Mouse (Mus musculus): ENCODE measurements around the gene Lin9.
A peak's percentile ranks its signal among the peaks of the same experiment; 100 is the strongest.

The Lin9 gene

GRCm38 (mm10) chr1:180707813-180708212 is 66.9 kb downstream of the Lin9 start:
- no peak for DNase-seq

DNA sequence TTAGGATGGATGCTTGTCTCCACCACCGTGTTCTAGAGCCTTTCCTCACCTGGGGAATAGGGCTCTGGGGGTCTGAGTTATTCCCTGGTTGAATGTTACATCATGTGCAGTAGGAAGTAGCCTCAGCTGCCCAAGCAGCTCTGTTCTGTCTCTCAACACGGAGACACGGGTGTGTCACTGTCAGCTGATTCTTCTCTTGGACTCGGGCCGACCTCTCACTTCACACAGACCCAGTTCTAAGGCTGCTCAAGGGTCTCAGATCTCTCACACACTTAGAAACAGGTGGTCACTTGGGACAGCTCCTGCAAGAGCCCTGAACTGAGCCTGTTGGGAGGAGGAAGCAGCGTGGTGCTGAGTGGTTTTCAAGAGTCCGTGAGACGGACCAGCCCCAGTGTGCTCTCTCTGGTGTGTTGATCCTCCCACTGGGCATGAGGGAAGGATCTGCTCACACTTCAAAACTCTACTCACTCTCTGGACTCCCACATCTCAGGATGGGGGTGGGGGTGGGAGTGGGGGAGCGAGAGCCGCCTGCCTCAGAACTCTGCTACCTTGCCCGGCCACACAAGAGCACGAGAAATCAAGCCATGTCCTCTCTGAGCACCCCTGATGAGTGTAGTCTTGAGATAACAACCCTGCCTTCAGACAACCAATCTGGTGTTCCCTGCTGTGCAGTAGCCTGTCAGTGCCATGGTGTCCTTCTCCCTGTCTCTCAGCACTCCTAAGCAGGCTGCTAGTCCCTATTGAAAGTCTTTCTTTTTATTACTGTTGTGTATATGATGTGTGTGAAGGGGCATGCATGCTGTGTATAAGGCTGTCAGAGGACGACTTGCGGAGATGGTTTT is 68.2 kb downstream of the Lin9 start:
- DNase-seq, result no peak

- no peak for DNase-seq
Observed at GRCm38 (mm10) chr1:180718756-180719155, 77.8 kb downstream of the Lin9 start.

DNA sequence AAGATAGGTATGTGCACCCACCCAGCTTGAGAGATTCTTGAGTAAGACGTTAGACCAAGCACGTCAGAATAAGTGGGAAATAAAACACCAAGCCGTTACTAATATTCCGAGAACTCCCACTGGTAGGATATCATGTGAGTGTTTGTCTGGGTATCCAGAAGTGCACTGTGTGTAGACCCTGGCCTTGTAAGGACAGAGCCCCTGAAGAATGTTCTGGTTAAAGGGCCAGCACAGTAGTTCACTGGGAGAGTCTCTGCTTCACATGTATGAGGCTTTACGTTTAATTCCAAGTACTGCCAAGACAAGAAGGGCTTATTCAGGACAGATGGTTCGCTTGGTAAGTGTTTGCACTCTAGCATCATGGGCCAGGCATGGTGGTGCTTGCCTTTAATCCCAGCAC is 78.5 kb downstream of the Lin9 start:
- DNase-seq, result no peak

DNA sequence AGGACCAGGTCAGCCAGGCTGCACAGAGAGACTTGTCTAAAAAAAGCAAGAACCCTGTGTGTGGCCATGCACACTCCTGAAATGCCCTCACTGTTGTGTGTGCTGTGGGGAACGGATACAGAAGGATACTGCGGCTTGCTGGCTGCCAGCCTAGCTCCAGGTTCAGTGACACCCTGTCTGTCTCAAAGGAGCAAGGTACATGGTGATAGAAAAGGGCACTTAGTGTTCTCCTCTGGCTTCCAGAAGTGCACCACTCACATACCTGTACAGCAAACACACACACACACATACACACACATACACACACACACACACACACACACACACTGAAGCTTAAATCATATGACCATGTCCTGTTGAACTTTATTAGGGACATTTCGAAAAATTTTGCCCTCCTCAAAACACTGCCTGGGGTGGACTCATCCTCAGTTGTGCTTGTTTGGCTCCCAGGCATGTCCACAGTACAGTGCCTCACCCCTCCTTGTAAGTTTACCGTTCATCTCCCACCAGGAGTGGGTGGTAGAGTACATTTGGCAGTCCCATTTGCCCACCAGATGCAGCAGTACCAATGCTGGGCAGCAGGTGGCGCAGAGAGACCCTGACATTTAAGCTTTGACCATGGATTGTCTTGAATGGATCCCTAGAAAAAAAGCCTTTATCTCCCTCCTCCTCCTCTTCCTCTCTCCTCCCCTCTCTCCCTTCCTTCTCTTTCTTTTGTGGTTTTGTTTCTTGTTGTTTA is 79.2 kb downstream of the Lin9 start:
- DNase-seq, result peak; percentile 95

DNA sequence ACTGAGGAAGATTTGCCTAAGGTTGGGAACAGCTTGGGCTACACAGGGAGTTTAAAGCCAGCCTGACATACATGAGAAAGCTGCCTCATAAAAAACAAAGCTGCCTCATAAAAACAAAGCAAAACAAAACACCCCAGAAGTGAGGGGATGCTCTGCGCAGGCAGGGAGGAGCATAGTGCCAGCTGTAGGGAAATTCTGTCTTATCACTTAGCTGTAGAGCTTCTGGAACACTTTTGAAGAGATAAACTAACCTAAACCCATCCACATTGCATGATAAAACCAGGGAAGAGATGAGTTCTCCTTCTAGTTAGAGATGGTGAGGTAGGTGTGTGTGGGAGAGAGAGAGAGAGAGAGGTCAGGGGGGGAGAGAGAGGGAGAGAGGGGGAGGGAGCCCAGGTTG is 81.7 kb downstream of the Lin9 start:
- DNase-seq, result no peak

DNA sequence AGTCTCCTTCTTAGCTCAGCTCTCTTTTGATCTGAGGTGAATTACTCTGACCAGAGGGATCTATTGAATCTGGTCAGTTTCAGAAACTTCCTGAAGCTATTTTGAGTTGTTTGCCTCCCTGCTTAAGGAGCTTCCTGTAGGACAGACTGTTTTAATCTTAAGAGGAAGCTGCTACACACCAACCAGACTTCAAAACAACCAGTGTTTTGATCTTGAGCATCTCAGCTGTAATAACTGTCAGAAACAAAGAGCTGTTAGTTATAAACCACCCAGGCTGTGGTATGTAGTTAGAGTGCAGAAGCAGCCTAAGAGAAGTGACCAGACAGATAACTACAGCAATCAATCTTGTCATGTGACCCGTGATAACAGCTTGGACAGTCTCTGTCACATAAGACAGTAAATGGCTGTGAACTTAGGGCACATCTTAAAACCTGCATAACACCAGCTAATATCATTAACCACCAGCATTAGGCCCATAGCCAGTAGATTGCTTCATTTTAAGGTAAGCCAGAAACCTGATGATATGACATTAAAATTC is 82.8 kb downstream of the Lin9 start:
- DNase-seq, result no peak

- peak; percentile 96 for DNase-seq
Observed at GRCm38 (mm10) chr1:180725704-180726179, 84.8 kb downstream of the Lin9 start, which contains the start of gene Acbd3. TSS of gene Acbd3 (plus strand) at chr1:180726043.

GRCm38 (mm10) chr1:180726183-180726582 is 85.2 kb downstream of the Lin9 start:
- no peak for DNase-seq

GRCm38 (mm10) chr1:180729231-180729630 is 88.3 kb downstream of the Lin9 start:
- no peak for DNase-seq
